Mouse (Mus musculus) kidney, embryonic 16.5 days (tissue): ENCODE data around the gene Trim31. TPM values are rescaled to one million over a fixed set of nuclear protein-coding genes. Genes with fewer than 3 reads are reported as not detected.

Source experiments
- ATAC-seq: fragments of 200-750 bp; cut with Nextera tagmentation; 2 replicates; pipeline ENCODE4 v1.8.0; 2017; ENCODE audit warnings: moderate TSS enrichment; ENCODE audit not compliant: low FRiP score, low TSS enrichment
- H3K27ac ChIP-seq: fragments of 300-500 bp; sonication (generic); 2 replicates; pipeline ENCODE4 v1.5.1; 2014; ENCODE audit warnings: low read length
- H3K27me3 ChIP-seq: fragments of 300-500 bp; sonication (generic); 2 replicates; pipeline ENCODE4 v1.6.1; 2014; ENCODE audit warnings: low read length, control low read depth, mixed read lengths; ENCODE audit not compliant: insufficient read depth
- H3K36me3 ChIP-seq: fragments of 300-500 bp; sonication (generic); 2 replicates; pipeline ENCODE4 v1.6.1; 2014; ENCODE audit warnings: low read length, control low read depth, mixed read lengths; ENCODE audit not compliant: insufficient read depth
- H3K4me1 ChIP-seq: fragments of 300-500 bp; sonication (generic); 2 replicates; pipeline ENCODE4 v1.6.1; 2014; ENCODE audit warnings: low read length, control low read depth, mixed read lengths; ENCODE audit not compliant: insufficient read depth
- H3K4me2 ChIP-seq: fragments of 300-500 bp; sonication (generic); replicated peaks from 2 replicates; pipeline ENCODE4 v1.6.1; 2014; ENCODE audit warnings: low read depth, low read length
- H3K4me3 ChIP-seq: fragments of 300-500 bp; sonication (generic); 2 replicates; pipeline ENCODE4 v1.5.1; 2014; ENCODE audit warnings: mild to moderate bottlenecking, low read length
- H3K9ac ChIP-seq: fragments of 300-500 bp; sonication (generic); replicated peaks from 2 replicates; pipeline ENCODE4 v1.6.1; 2014; ENCODE audit warnings: low read length
- H3K9me3 ChIP-seq: fragments of 300-500 bp; sonication (generic); 2 replicates; pipeline ENCODE4 v1.6.1; 2016; ENCODE audit warnings: low read length, control low read depth
- WGBS: fragments of 180-500 bp; shearing (Covaris S2); extraction: QIAGEN DNeasy Blood & Tissue Kit; methylation state at CpG from one replicate; pipeline ENCODE4 v1.1.7; 2014; 5-methylcytosine and 5-hydroxymethylcytosine counted together
- polyA plus RNA-seq: library from polyadenylated mRNA; unstranded; fragments of >200 nt; fragmentation: Nextera tagmentation; extraction: Ambion mirVana; gene quantifications from 2 replicates; pipeline ENCODE4 v1.2.1, GENCODE M21; 2015

The Trim31 gene
- polyA plus RNA-seq, 1 experiment from 2014 or later = not detected

GRCm38 (mm10) chr17:36942391-36942790 is 44.5 kb downstream of the Trim31 start:
- Histone ChIP-seq H3K9ac (no peak overlapping the region), H3K9me3 (no peaks in the 10 kb centered on the region), H3K4me1 (peaks cover 12% of the 10 kb centered on the region), H3K4me3 (peak overlapping the region; percentile 42), H3K36me3 (no peaks in the 10 kb centered on the region), H3K27ac (no peak overlapping the region), H3K27me3 (peaks cover 61% of the 10 kb centered on the region), H3K4me2 (peak overlapping the region; percentile 72)
- ATAC-seq = 0 out of 2 replicates have a peak, but pooled peaks have one; percentile 28
- WGBS = 50% methylated on average over 10 of the region's 10 CpGs

GRCm38 (mm10) chr17:36942791-36943471 is 45.0 kb downstream of the Trim31 start, which contains the start of gene Rnf39:
Gene Rnf39 (plus strand): TSS chr17:36942918.
- 2% methylated on average over 58 of the region's 59 CpGs for WGBS

GRCm38 (mm10) chr17:36943691-36944090 is 45.8 kb downstream of the Trim31 start:
- H3K4me3 ChIP-seq = peak overlapping the region; percentile 42; the same call in 1 of the 2 replicates
- 11% methylated on average over 5 of the region's 5 CpGs for WGBS
- H3K9ac ChIP-seq = no peak overlapping the region
- H3K4me2 ChIP-seq = peak overlapping the region; percentile 72; the same call in 1 of the 2 replicates
- no peak overlapping the region for H3K27ac ChIP-seq
- H3K36me3 ChIP-seq = no peaks in the 10 kb centered on the region
- ATAC-seq = no peak
- peaks cover 61% of the 10 kb centered on the region for H3K27me3 ChIP-seq
- H3K9me3 ChIP-seq = no peaks in the 10 kb centered on the region
- H3K4me1 ChIP-seq = peaks cover 16% of the 10 kb centered on the region

More at GRCm38 (mm10) chr17:36942791-36943471, 45.0 kb downstream of the Trim31 start, which contains the start of gene Rnf39:
- H3K9me3 ChIP-seq = no peaks in the 10 kb centered on the region
- H3K9ac ChIP-seq = peak within 1 kb of the TSS; percentile 48
- H3K36me3 ChIP-seq = no peaks in the 10 kb centered on the region
- H3K27me3 ChIP-seq = peaks cover 61% of the 10 kb centered on the region
- peak within 1 kb of the TSS; percentile 42 for H3K4me3 ChIP-seq
- ATAC-seq = no peak
- H3K4me2 ChIP-seq = peak within 1 kb of the TSS; percentile 72
- H3K27ac ChIP-seq = no peak within 1 kb of the TSS
- H3K4me1 ChIP-seq = peaks cover 16% of the 10 kb centered on the region

GRCm38 (mm10) chr17:36944121-36944775 is 46.3 kb downstream of the Trim31 start:
- H3K4me2 ChIP-seq = no peak overlapping the region
- ATAC-seq = no peak
- peaks cover 61% of the 10 kb centered on the region for H3K27me3 ChIP-seq
- 14% methylated on average over 9 of the region's 9 CpGs for WGBS
- peaks cover 16% of the 10 kb centered on the region for H3K4me1 ChIP-seq
- H3K9me3 ChIP-seq = no peaks in the 10 kb centered on the region
- no peak overlapping the region for H3K4me3 ChIP-seq
- no peak overlapping the region for H3K27ac ChIP-seq
- H3K9ac ChIP-seq = no peak overlapping the region
- peaks cover 5% of the 10 kb centered on the region; the same call in 1 of the 2 replicates for H3K36me3 ChIP-seq

DNA sequence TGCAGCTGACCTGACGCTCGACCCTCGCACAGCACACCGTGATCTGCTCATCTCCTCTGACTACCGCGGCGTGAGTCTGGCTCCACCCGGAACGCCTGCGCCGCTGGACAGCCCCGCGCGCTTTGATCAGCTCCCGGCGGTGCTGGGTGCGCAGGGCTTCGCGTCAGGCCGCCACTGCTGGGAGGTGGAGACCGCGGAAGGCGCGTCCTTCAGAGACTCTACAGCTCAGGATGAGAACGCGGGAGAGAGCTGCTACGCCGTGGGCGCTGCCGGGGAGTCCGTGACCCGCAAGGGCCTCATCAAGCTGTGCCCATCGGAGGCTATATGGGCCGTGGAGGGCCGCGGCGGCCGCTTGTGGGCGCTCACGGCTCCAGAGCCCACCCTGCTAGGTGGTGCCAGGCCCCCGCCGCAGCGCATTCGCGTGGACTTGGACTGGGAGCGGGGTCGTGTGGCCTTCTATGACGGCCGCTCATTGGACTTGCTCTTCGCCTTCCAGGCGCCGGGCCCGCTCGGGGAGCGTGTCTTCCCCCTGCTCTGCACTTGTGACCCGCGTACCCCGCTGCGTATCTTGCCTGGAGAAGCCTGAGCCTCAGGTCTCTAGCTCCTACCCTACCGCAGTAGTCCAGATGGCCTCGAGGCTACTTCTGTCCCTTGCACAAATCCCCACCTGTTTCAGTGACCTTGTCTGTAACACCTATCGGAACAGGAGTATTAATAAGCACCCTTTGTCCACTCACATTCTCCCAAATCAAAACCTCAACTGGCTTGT is 49.3 kb downstream of the Trim31 start:
- Histone ChIP-seq H3K4me2 (peak overlapping the region; percentile 97), H3K36me3 (peaks cover 6% of the 10 kb centered on the region; the same call in 1 of the 2 replicates), H3K27me3 (peaks cover 46% of the 10 kb centered on the region), H3K4me1 (peaks cover 24% of the 10 kb centered on the region), H3K9me3 (no peaks in the 10 kb centered on the region), H3K9ac (peak overlapping the region; percentile 77), H3K27ac (no peak overlapping the region), H3K4me3 (peak overlapping the region; percentile 62)
- WGBS = 1% methylated on average over 57 of the region's 62 CpGs
- peak; percentile 47 for ATAC-seq

- no peaks in the 10 kb centered on the region for H3K9me3 ChIP-seq
- peaks cover 35% of the 10 kb centered on the region for H3K27me3 ChIP-seq
- H3K9ac ChIP-seq = no peak overlapping the region
- H3K4me2 ChIP-seq = no peak overlapping the region
- H3K4me1 ChIP-seq = peaks cover 15% of the 10 kb centered on the region
- ATAC-seq = no peak
- H3K27ac ChIP-seq = no peak overlapping the region
- H3K36me3 ChIP-seq = peaks cover 6% of the 10 kb centered on the region; the same call in 1 of the 2 replicates
- H3K4me3 ChIP-seq = no peak overlapping the region
- WGBS = 79% methylated on average over 1 of the region's 1 CpGs
Observed at GRCm38 (mm10) chr17:36948286-36948685, 50.4 kb downstream of the Trim31 start.

DNA sequence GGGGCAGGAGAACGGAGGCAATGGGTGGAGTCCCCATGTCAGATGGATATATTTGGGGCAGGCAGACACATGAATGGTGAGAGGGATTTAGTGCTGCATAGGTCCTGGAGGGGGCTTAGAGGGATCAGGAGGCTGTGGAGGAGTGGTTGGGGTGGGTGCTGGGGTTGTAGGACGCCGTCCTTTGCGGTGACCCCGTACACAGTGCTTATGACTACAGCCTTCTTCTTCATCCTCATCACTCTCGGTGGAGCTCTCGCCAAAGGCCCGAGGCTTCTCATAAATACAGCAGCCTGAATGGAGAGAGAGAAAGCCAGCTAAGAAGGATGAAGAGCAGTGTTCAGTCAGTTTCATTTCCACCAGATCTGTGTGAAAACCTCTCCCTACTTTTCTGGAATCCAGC is 51.3 kb downstream of the Trim31 start:
- WGBS = 89% methylated on average over 8 of the region's 8 CpGs
- H3K9ac ChIP-seq = no peak overlapping the region
- no peak for ATAC-seq

GRCm38 (mm10) chr17:36950981-36951947 is 53.3 kb downstream of the Trim31 start, which contains the start of gene Ppp1r11:
Gene Ppp1r11 (minus strand): TSS chr17:36951741.
- H3K4me1 ChIP-seq = peaks cover 14% of the 10 kb centered on the region
- ATAC-seq = peak; percentile 97

More for the DNA sequence above, 51.3 kb downstream of the Trim31 start:
- Histone ChIP-seq H3K36me3 (peaks cover 6% of the 10 kb centered on the region; the same call in 1 of the 2 replicates), H3K9me3 (no peaks in the 10 kb centered on the region), H3K27me3 (peaks cover 25% of the 10 kb centered on the region), H3K4me3 (no peak overlapping the region), H3K4me2 (no peak overlapping the region), H3K27ac (no peak overlapping the region), H3K4me1 (peaks cover 14% of the 10 kb centered on the region)

More at GRCm38 (mm10) chr17:36950981-36951947, 53.3 kb downstream of the Trim31 start, which contains the start of gene Ppp1r11:
- Histone ChIP-seq H3K4me2 (peak within 1 kb of the TSS; percentile 91), H3K4me3 (peak within 1 kb of the TSS; percentile 87), H3K9me3 (no peaks in the 10 kb centered on the region), H3K27ac (peak within 1 kb of the TSS; percentile 76), H3K27me3 (peaks cover 5% of the 10 kb centered on the region), H3K36me3 (peaks cover 8% of the 10 kb centered on the region; the same call in 1 of the 2 replicates), H3K9ac (peak within 1 kb of the TSS; percentile 87)
- WGBS = 2% methylated on average over 36 of the region's 36 CpGs
